Mouse (Mus musculus) heart, adult 2 months (tissue): ENCODE measurements around the gene Gck.

Experiments used
- CTCF ChIP-seq: fragments of 200-600 bp; IDR thresholded peaks from 2 replicates; pipeline ENCODE4 v1.8.1; 2022; ENCODE audit warnings: antibody characterized with exemption, mild to moderate bottlenecking, moderate library complexity
- EP300 ChIP-seq: fragments of 200-500 bp; IDR thresholded peaks from 2 replicates; pipeline ENCODE4 v1.6.1; 2011; ENCODE audit warnings: low read depth, low read length, control low read depth; ENCODE audit not compliant: insufficient read depth
- POLR2A ChIP-seq: fragments of 200-500 bp; IDR thresholded peaks from 2 replicates; pipeline ENCODE4 v1.6.1; 2011; ENCODE audit warnings: mild to moderate bottlenecking, low read depth, low read length, control low read depth; ENCODE audit not compliant: insufficient read depth

- TF ChIP-seq CTCF (peak; percentile 82), POLR2A (no peak), EP300 (no peak)
Measured at GRCm38 (mm10) chr11:5879905-5880304, 70.0 kb downstream of the Gck start.
